Mouse (Mus musculus): Measurements from ENCODE around the gene Eif3i. TPM values are rescaled to one million over a fixed set of nuclear protein-coding genes. Genes with fewer than 3 reads are reported as not detected.

Gene Eif3i
- polyA plus RNA-seq, 1 experiment from 2014 or later: 125 TPM

GRCm38 (mm10) chr4:129568366-129568765 is 32.1 kb downstream of the Eif3i start:
- ATAC-seq: no peak
- H3K4me3 ChIP-seq (ENCODE audit: low read depth, low read length): no peak overlapping the region
- H3K27ac ChIP-seq (ENCODE audit: low read depth): no peak overlapping the region
- H3K4me2 ChIP-seq (ENCODE audit: low read depth, low read length): no peak overlapping the region
- no peaks in the 10 kb centered on the region for H3K9me3 ChIP-seq (ENCODE audit: low read length)
- no peaks in the 10 kb centered on the region for H3K36me3 ChIP-seq (replicated peaks; ENCODE audit: insufficient read depth, low read length)
- no peaks in the 10 kb centered on the region for H3K27me3 ChIP-seq (ENCODE audit: insufficient read depth, low read length)
- WGBS (ENCODE audit: insufficient replicate concordance): 82% methylated on average over 7 of the region's 7 CpGs
- DNase-seq: no peak
- no peak overlapping the region for H3K9ac ChIP-seq (replicated peaks)
- TF ChIP-seq EP300 (IDR thresholded peaks at IDR 0.05; ENCODE audit: low read depth) (no peak), CTCF (IDR thresholded peaks at IDR 0.05; ENCODE audit: low read depth) (no peak)
- peaks cover 4% of the 10 kb centered on the region; the same call in 1 of the 2 replicates for H3K4me1 ChIP-seq (ENCODE audit: insufficient read depth)

- no peak overlapping the region for H3K9ac ChIP-seq (replicated peaks)
- peaks cover 6% of the 10 kb centered on the region; the same call in 1 of the 2 replicates for H3K4me1 ChIP-seq (ENCODE audit: insufficient read depth)
- no peak for DNase-seq
- H3K9me3 ChIP-seq (ENCODE audit: low read length): no peaks in the 10 kb centered on the region
- no peaks in the 10 kb centered on the region for H3K27me3 ChIP-seq (ENCODE audit: insufficient read depth, low read length)
- WGBS (ENCODE audit: insufficient replicate concordance): 81% methylated on average over 6 of the region's 6 CpGs
- no peak overlapping the region for H3K4me3 ChIP-seq (ENCODE audit: low read depth, low read length)
- no peak for ATAC-seq
- H3K27ac ChIP-seq (ENCODE audit: low read depth): no peak overlapping the region
- no peaks in the 10 kb centered on the region for H3K36me3 ChIP-seq (replicated peaks; ENCODE audit: insufficient read depth, low read length)
- no peak overlapping the region for H3K4me2 ChIP-seq (ENCODE audit: low read depth, low read length)
- TF ChIP-seq EP300 (IDR thresholded peaks at IDR 0.05; ENCODE audit: low read depth) (no peak), CTCF (IDR thresholded peaks at IDR 0.05; ENCODE audit: low read depth) (no peak)
Observed at GRCm38 (mm10) chr4:129565139-129565538, 35.3 kb downstream of the Eif3i start.

DNA sequence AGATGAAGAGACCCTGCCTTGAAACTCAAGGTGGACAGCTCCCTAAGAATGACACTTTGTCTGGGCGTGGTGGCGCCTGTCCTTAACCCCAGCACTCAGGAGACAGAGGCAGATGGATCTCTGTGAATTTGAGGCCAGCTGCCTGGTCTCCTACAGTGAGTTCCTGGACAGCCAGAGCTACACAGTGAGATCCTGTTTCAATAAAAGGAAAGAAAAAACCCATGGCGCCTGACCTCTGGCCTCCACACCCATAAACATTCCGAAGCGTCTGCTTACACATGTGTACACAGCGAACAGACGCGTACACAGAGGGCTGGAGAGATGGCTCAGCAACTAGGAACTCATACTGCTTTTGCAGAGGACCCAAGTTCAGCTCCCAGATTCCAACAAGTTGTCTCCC is 36.7 kb downstream of the Eif3i start:
- no peaks in the 10 kb centered on the region for H3K36me3 ChIP-seq (replicated peaks; ENCODE audit: insufficient read depth, low read length)
- no peak overlapping the region for H3K27ac ChIP-seq (ENCODE audit: low read depth)
- H3K27me3 ChIP-seq (ENCODE audit: insufficient read depth, low read length): no peaks in the 10 kb centered on the region
- no peak overlapping the region for H3K4me3 ChIP-seq (ENCODE audit: low read depth, low read length)
- no peak overlapping the region for H3K9ac ChIP-seq (replicated peaks)
- WGBS (ENCODE audit: insufficient replicate concordance): 67% methylated on average over 8 of the region's 8 CpGs
- no peak overlapping the region for H3K4me2 ChIP-seq (ENCODE audit: low read depth, low read length)
- TF ChIP-seq CTCF (IDR thresholded peaks at IDR 0.05; ENCODE audit: low read depth) (no peak), EP300 (IDR thresholded peaks at IDR 0.05; ENCODE audit: low read depth) (no peak)
- ATAC-seq: no peak
- peaks cover 6% of the 10 kb centered on the region; the same call in 1 of the 2 replicates for H3K4me1 ChIP-seq (ENCODE audit: insufficient read depth)
- no peak for DNase-seq
- no peaks in the 10 kb centered on the region for H3K9me3 ChIP-seq (ENCODE audit: low read length)

GRCm38 (mm10) chr4:129561184-129561583 is 39.3 kb downstream of the Eif3i start:
- Histone ChIP-seq H3K4me1 (ENCODE audit: insufficient read depth) (peaks cover 20% of the 10 kb centered on the region), H3K9me3 (ENCODE audit: low read length) (no peaks in the 10 kb centered on the region), H3K9ac (replicated peaks) (no peak overlapping the region), H3K4me2 (ENCODE audit: low read depth, low read length) (no peak overlapping the region), H3K36me3 (replicated peaks; ENCODE audit: insufficient read depth, low read length) (no peaks in the 10 kb centered on the region), H3K27me3 (ENCODE audit: insufficient read depth, low read length) (no peaks in the 10 kb centered on the region), H3K4me3 (ENCODE audit: low read depth, low read length) (no peak overlapping the region), H3K27ac (ENCODE audit: low read depth) (no peak overlapping the region)
- WGBS (ENCODE audit: insufficient replicate concordance): 54% methylated on average over 5 of the region's 5 CpGs
- DNase-seq: no peak
- ATAC-seq: no peak
- TF ChIP-seq EP300 (IDR thresholded peaks at IDR 0.05; ENCODE audit: low read depth) (no peak), CTCF (IDR thresholded peaks at IDR 0.05; ENCODE audit: low read depth) (no peak)

DNA sequence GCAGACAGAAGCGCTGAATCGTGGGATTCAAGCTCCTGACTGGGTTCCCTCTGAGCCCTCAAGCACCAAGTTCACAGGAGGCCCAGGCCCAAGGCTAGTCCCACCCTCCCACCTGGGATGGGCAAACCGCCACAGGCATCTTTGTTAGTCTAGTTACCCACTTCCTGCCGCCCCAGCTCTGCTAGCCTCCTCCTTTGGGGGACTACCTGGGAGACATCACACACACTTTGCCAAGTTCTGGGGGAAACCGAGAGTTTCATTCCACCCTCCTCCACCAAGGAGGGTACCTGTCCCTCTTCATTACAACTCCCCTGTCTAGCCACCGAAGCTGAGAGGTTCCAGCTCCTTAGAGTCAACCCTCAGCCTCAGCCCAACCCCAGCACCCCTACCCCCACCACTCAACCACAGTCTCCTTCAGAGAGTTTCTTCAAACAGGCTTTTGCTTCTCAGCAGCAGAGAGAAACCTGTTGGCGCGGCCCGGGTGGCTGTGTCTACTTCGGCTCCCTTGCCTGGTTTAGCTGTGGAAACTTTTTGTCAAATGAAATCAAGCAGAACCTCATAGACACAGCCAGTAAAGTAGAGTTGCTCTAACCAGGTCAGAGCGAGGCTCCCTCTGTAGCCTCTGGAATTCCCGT is 42.0 kb downstream of the Eif3i start:
- DNase-seq: peak; percentile 14
- Histone ChIP-seq H3K4me1 (ENCODE audit: insufficient read depth) (peaks cover 25% of the 10 kb centered on the region), H3K9me3 (ENCODE audit: low read length) (no peaks in the 10 kb centered on the region), H3K27me3 (ENCODE audit: insufficient read depth, low read length) (no peaks in the 10 kb centered on the region), H3K4me2 (ENCODE audit: low read depth, low read length) (peak overlapping the region; percentile 95; the same call in 1 of the 2 replicates), H3K27ac (ENCODE audit: low read depth) (peak overlapping the region; percentile 69), H3K36me3 (replicated peaks; ENCODE audit: insufficient read depth, low read length) (no peaks in the 10 kb centered on the region), H3K4me3 (ENCODE audit: low read depth, low read length) (no peak overlapping the region), H3K9ac (replicated peaks) (no peak overlapping the region)
- no peak for ATAC-seq
- TF ChIP-seq EP300 (IDR thresholded peaks at IDR 0.05; ENCODE audit: low read depth) (no peak), CTCF (IDR thresholded peaks at IDR 0.05; ENCODE audit: low read depth) (no peak)
- 72% methylated on average over 12 of the region's 12 CpGs for WGBS (ENCODE audit: insufficient replicate concordance)

- peak overlapping the region; percentile 56 for H3K9ac ChIP-seq (replicated peaks)
- DNase-seq (no peak), ATAC-seq (peak; percentile 73)
- H3K4me2 ChIP-seq (ENCODE audit: low read depth, low read length): peak overlapping the region; percentile 95
- peaks cover 23% of the 10 kb centered on the region for H3K4me1 ChIP-seq (ENCODE audit: insufficient read depth)
- H3K27ac ChIP-seq (ENCODE audit: low read depth): peak overlapping the region; percentile 69
- no peaks in the 10 kb centered on the region for H3K9me3 ChIP-seq (ENCODE audit: low read length)
- no peaks in the 10 kb centered on the region for H3K27me3 ChIP-seq (ENCODE audit: insufficient read depth, low read length)
- no peaks in the 10 kb centered on the region for H3K36me3 ChIP-seq (replicated peaks; ENCODE audit: insufficient read depth, low read length)
- H3K4me3 ChIP-seq (ENCODE audit: low read depth, low read length): peak overlapping the region; percentile 57
- no peak for TF ChIP-seq CTCF (IDR thresholded peaks at IDR 0.05; ENCODE audit: low read depth)
- peak; percentile 78 for TF ChIP-seq EP300 (IDR thresholded peaks at IDR 0.05; ENCODE audit: low read depth)
- 73% methylated on average over 9 of the region's 9 CpGs for WGBS (ENCODE audit: insufficient replicate concordance)
Observed at GRCm38 (mm10) chr4:129557256-129557808, 43.1 kb downstream of the Eif3i start.

Data from liver, postnatal 0 days (tissue).